Mouse (Mus musculus) forebrain, embryonic 16.5 days (tissue): ENCODE measurements at regions not wholly inside any gene's neighbourhood (a gene's known extent, or its start where the extent isn't known, plus 50 kb on each side); places are given as distances from the start of the nearest gene placed in this dataset.

Experiments
- ATAC-seq: fragments of 200-750 bp; cut with Nextera tagmentation; 2 replicates; pipeline ENCODE4 v1.8.0; 2017; ENCODE audit warnings: mild to moderate bottlenecking, moderate library complexity
- H3K27ac ChIP-seq: fragments of 300-500 bp; sonication (generic); 2 replicates; pipeline ENCODE4 v1.5.1; 2014; ENCODE audit warnings: low read length, control low read depth
- H3K27me3 ChIP-seq: fragments of 300-500 bp; sonication (generic); replicated peaks from 2 replicates; pipeline ENCODE4 v1.6.1; 2014; ENCODE audit warnings: low read length; ENCODE audit not compliant: control insufficient read depth, insufficient read depth
- H3K36me3 ChIP-seq: fragments of 300-500 bp; sonication (generic); 2 replicates; pipeline ENCODE4 v1.6.1; 2014; ENCODE audit not compliant: control insufficient read depth, insufficient read depth
- H3K4me1 ChIP-seq: fragments of 300-500 bp; sonication (generic); replicated peaks from 2 replicates; pipeline ENCODE4 v1.6.1; 2014; ENCODE audit warnings: low read length; ENCODE audit not compliant: control insufficient read depth, insufficient read depth
- H3K4me2 ChIP-seq: fragments of 300-500 bp; sonication (generic); 2 replicates; pipeline ENCODE4 v1.6.1; 2014; ENCODE audit warnings: mild to moderate bottlenecking, low read length, control low read depth
- H3K4me3 ChIP-seq: fragments of 300-500 bp; sonication (generic); replicated peaks from 2 replicates; pipeline ENCODE4 v1.5.1; 2014; ENCODE audit warnings: mild to moderate bottlenecking, low read length, control low read depth
- H3K9ac ChIP-seq: fragments of 300-500 bp; sonication (generic); replicated peaks from 2 replicates; pipeline ENCODE4 v1.6.1; 2014; ENCODE audit warnings: low read depth, low read length, control low read depth
- H3K9me3 ChIP-seq: fragments of 300-500 bp; sonication (generic); 2 replicates; pipeline ENCODE4 v1.6.1; 2016; ENCODE audit warnings: low read length; ENCODE audit not compliant: control insufficient read depth
- WGBS: fragments of 180-500 bp; shearing (Covaris S2); extraction: QIAGEN DNeasy Blood & Tissue Kit; methylation state at CpG from one replicate; pipeline ENCODE4 v1.1.7; 2014; 5-methylcytosine and 5-hydroxymethylcytosine counted together

DNA sequence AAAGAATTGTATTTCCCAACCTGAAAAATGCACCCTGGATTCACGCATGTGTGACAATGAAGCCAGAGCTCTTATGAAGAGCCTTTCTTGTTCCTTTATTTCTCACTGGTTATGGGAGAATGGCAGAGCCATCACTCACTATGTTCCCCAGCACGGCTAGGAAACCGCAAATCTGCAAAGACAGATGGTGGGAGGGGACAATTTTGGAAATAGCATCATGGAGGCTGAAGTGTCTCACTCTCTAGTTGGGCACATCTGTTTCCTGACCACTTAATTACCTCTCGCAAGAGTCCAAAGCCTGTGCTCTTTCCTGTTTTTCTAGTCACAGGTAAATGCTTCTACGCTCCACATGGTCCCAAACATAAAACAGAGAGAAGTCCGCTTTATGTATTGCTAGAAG is 245.6 kb downstream of the Hivep2 start:
- H3K4me3 ChIP-seq: no peak overlapping the region
- no peaks in the 10 kb centered on the region for H3K27me3 ChIP-seq
- WGBS: 79% methylated on average over 6 of the region's 6 CpGs
- H3K4me1 ChIP-seq: peaks cover 13% of the 10 kb centered on the region
- no peak overlapping the region for H3K9ac ChIP-seq
- no peaks in the 10 kb centered on the region for H3K9me3 ChIP-seq
- H3K36me3 ChIP-seq: no peaks in the 10 kb centered on the region
- no peak overlapping the region for H3K4me2 ChIP-seq
- no peak for ATAC-seq
- no peak overlapping the region for H3K27ac ChIP-seq

DNA sequence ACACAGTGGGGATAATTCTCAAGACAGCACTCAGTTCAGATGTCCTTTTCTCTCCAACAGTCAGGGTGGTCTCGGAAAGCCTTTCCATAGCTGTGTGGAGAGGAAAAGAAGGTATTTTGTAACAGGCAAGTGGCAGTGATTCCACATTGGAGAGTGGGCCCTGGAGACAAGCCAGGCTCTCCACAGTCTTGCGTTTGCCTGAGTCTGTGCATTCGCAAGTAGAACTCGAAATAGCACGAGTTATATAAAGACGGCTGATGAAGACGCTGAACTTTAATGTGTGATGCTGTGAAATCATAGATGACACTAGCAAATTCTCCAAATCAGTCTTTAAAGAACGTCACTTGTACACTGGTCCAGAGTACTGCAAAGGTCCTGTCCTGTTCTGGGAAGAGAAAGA is 244.6 kb downstream of the Hivep2 start:
- H3K36me3 ChIP-seq: no peaks in the 10 kb centered on the region
- H3K27ac ChIP-seq: no peak overlapping the region
- no peak overlapping the region for H3K9ac ChIP-seq
- peak; percentile 30; the same call in 1 of the 2 replicates for ATAC-seq
- peaks cover 13% of the 10 kb centered on the region for H3K4me1 ChIP-seq
- H3K4me3 ChIP-seq: no peak overlapping the region
- H3K9me3 ChIP-seq: no peaks in the 10 kb centered on the region
- H3K27me3 ChIP-seq: no peaks in the 10 kb centered on the region
- 87% methylated on average over 8 of the region's 8 CpGs for WGBS
- no peak overlapping the region for H3K4me2 ChIP-seq

DNA sequence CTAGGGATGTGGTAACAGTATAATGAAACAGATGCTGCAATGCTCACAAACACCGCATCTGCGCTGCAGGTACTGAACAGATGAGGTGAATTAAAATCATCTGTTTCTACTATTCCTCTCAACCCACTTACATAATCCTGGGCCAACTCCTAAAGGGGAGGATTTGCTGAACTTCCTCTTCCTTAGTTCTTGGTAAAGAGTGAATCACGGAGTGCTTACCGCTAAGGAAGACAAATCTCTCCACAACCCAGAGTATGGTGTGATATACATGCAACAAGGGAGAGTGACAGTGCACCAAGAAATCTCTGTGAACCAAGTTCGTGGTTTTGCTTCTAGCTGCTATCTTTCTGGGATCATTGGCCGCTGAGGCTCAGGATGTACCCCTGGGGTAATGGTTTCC is 244.2 kb downstream of the Hivep2 start:
- H3K4me1 ChIP-seq: peaks cover 13% of the 10 kb centered on the region
- no peak overlapping the region for H3K4me3 ChIP-seq
- no peak overlapping the region for H3K9ac ChIP-seq
- H3K4me2 ChIP-seq: no peak overlapping the region
- ATAC-seq: no peak
- H3K27ac ChIP-seq: no peak overlapping the region
- WGBS: 90% methylated on average over 6 of the region's 6 CpGs
- H3K9me3 ChIP-seq: no peaks in the 10 kb centered on the region
- no peaks in the 10 kb centered on the region for H3K27me3 ChIP-seq
- H3K36me3 ChIP-seq: no peaks in the 10 kb centered on the region

DNA sequence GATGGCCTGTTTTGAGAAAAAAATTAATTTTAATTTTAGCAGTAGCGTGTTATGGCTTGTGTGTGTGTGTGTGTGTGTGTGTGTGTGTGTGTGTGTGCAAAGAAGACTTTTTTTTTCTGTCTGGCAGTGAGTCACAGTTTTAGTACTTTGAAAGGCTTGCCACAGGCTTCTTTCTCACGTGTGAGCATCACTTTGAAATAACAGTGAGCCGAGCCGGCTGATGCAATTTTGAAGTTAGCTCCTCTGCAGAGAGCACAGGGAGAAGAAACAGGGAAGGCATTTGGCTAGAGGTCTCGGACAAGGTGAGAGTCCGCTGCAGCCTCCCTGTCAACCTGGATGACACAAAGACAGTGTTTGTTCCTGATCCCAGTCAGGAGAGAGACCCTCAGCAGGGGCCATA is 242.3 kb downstream of the Hivep2 start:
- ATAC-seq: no peak
- peak overlapping the region; percentile 60 for H3K27ac ChIP-seq
- no peak overlapping the region for H3K9ac ChIP-seq
- no peaks in the 10 kb centered on the region for H3K9me3 ChIP-seq
- 62% methylated on average over 6 of the region's 6 CpGs for WGBS
- H3K4me1 ChIP-seq: peaks cover 13% of the 10 kb centered on the region
- no peaks in the 10 kb centered on the region for H3K27me3 ChIP-seq
- no peaks in the 10 kb centered on the region for H3K36me3 ChIP-seq
- no peak overlapping the region for H3K4me2 ChIP-seq
- no peak overlapping the region for H3K4me3 ChIP-seq

DNA sequence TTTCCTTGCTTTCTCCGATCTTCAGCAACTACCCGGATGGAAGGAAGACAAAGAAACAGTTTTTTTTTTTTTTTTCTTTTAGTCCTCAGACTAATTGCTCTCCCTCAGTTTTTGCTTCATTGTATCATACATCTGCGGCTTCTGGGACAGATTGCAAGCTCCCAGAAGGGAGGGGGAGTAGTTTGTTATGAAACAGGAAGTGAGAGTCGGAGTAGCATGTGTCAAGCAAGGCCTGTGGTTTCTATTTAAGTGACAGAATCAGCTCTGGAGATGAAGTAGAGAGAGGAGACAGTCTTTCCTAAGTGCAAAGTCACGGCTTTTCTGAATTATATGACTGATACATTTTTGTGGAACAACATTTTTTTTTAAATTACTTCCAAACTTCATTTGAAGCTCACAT is 241.7 kb downstream of the Hivep2 start:
- peak; percentile 77 for ATAC-seq
- H3K4me3 ChIP-seq: no peak overlapping the region
- peak overlapping the region; percentile 79 for H3K27ac ChIP-seq
- WGBS: 29% methylated on average over 5 of the region's 5 CpGs
- no peak overlapping the region for H3K4me2 ChIP-seq
- H3K9me3 ChIP-seq: no peaks in the 10 kb centered on the region
- H3K4me1 ChIP-seq: peaks cover 13% of the 10 kb centered on the region
- H3K27me3 ChIP-seq: no peaks in the 10 kb centered on the region
- H3K36me3 ChIP-seq: no peaks in the 10 kb centered on the region
- no peak overlapping the region for H3K9ac ChIP-seq

DNA sequence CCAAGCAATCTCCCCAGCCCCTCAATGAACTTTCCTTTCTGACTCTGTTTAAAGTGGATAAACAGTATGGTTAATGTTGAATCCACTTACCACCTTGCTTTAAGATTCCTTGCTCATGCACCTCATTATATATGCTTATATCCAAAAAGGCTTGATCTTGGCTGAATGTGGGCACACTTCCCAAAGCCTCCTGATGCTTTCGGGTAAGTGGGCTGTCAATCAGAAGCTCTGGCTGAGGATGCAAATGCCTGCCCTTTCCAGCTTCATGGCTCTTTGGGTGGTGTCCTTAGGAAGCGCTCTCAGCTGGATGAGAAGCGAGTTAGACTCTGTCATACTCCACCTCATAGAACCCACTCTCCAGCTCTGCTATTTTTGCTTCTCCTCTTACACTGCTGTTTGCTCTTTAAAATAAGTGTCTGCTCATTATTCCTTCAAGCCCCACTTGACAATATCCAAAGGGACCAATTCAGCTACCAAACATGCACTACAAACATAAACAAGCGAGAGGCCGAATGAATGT is 241.2 kb downstream of the Hivep2 start:
- no peak overlapping the region for H3K9ac ChIP-seq
- H3K27ac ChIP-seq: peak overlapping the region; percentile 79
- H3K4me1 ChIP-seq: peaks cover 13% of the 10 kb centered on the region
- no peaks in the 10 kb centered on the region for H3K36me3 ChIP-seq
- H3K27me3 ChIP-seq: no peaks in the 10 kb centered on the region
- no peak overlapping the region for H3K4me3 ChIP-seq
- 60% methylated on average over 5 of the region's 5 CpGs for WGBS
- peak; percentile 24; the same call in 1 of the 2 replicates for ATAC-seq
- no peaks in the 10 kb centered on the region for H3K9me3 ChIP-seq
- no peak overlapping the region for H3K4me2 ChIP-seq
